9 mouse cellular contexts compared by ENCODE assay signal in genomic region chr7:16297616-16298015, GRCm38 (mm10). TPM values are rescaled to one million over a fixed set of nuclear protein-coding genes. Genes with fewer than 3 reads are reported as not detected.
DNase-seq lines count a peak whose midpoint lies in the region; ATAC-seq lines count a peak whose summit lies in the region.
"Had no signal": no experiment of that assay in that cellular context is flagged by ENCODE, and none has a peak within 500 bp of the region (broad histone marks: within the 10 kb centered on the region; RNA-seq: fewer than 3 reads in every experiment).

No protein-coding gene starts in this region.

- H3K27ac ChIP-seq in hindbrain, embryonic 10.5 days, result no peak overlapping the region; the same call in 1 of the 2 replicates
- no peak overlapping the region for H3K27ac ChIP-seq in hindbrain, embryonic 12.5 days
- peak overlapping the region; percentile 2; the same call in 1 of the 2 replicates for H3K27ac ChIP-seq in midbrain, embryonic 12.5 days (replicated peaks)
- no peak overlapping the region for H3K27ac ChIP-seq in midbrain, embryonic 16.5 days (ENCODE audit: low read length)
- no peak overlapping the region for H3K27ac ChIP-seq in hindbrain, embryonic 15.5 days (replicated peaks)
- peak overlapping the region; percentile 78 for H3K27ac ChIP-seq in neural tube, embryonic 15.5 days (replicated peaks)

- WGBS in hindbrain, embryonic 10.5 days, result 74% methylated on average over 2 of the region's 2 CpGs
- WGBS in hindbrain, embryonic 12.5 days, result 65% methylated on average over 2 of the region's 2 CpGs
- WGBS in midbrain, embryonic 12.5 days, result 73% methylated on average over 2 of the region's 2 CpGs
- 80% methylated on average over 2 of the region's 2 CpGs for WGBS in midbrain, embryonic 16.5 days
- WGBS in hindbrain, embryonic 15.5 days, result 71% methylated on average over 2 of the region's 2 CpGs
- 63% methylated on average over 2 of the region's 2 CpGs for WGBS in neural tube, embryonic 15.5 days

- no peaks in the 10 kb centered on the region for H3K9me3 ChIP-seq in hindbrain, embryonic 10.5 days
- no peaks in the 10 kb centered on the region for H3K9me3 ChIP-seq in hindbrain, embryonic 12.5 days (replicated peaks)
- H3K9me3 ChIP-seq in midbrain, embryonic 12.5 days, result no peaks in the 10 kb centered on the region
- no peaks in the 10 kb centered on the region for H3K9me3 ChIP-seq in midbrain, embryonic 16.5 days (replicated peaks; ENCODE audit: control insufficient read depth, low read length, poor library complexity, severe bottlenecking)
- no peaks in the 10 kb centered on the region for H3K9me3 ChIP-seq in hindbrain, embryonic 15.5 days
- H3K9me3 ChIP-seq in neural tube, embryonic 15.5 days (replicated peaks), result no peaks in the 10 kb centered on the region
- H3K9me3 ChIP-seq: forebrain, embryonic 15.5 days had no signal

- H3K36me3 ChIP-seq in hindbrain, embryonic 10.5 days, result no peaks in the 10 kb centered on the region
- H3K36me3 ChIP-seq in hindbrain, embryonic 12.5 days, result no peaks in the 10 kb centered on the region
- H3K36me3 ChIP-seq in midbrain, embryonic 12.5 days, result no peaks in the 10 kb centered on the region
- no peaks in the 10 kb centered on the region for H3K36me3 ChIP-seq in midbrain, embryonic 16.5 days (ENCODE audit: control insufficient read depth, insufficient read depth, low read length)
- no peaks in the 10 kb centered on the region for H3K36me3 ChIP-seq in hindbrain, embryonic 15.5 days
- H3K36me3 ChIP-seq in neural tube, embryonic 15.5 days, result no peaks in the 10 kb centered on the region
- H3K36me3 ChIP-seq: forebrain, embryonic 15.5 days had no signal

- no peak overlapping the region for H3K9ac ChIP-seq in hindbrain, embryonic 12.5 days
- H3K9ac ChIP-seq in midbrain, embryonic 12.5 days (replicated peaks), result no peak overlapping the region
- H3K9ac ChIP-seq in midbrain, embryonic 16.5 days (ENCODE audit: low read depth, low read length), result no peak overlapping the region
- no peak overlapping the region; the same call in 1 of the 2 replicates for H3K9ac ChIP-seq in hindbrain, embryonic 15.5 days
- no peak overlapping the region for H3K9ac ChIP-seq in neural tube, embryonic 15.5 days (replicated peaks)

- no peak for DNase-seq in hindbrain, embryonic 10.5 days (ENCODE audit: low spot score)
- no peak for DNase-seq in urinary bladder, postnatal 14 days (ENCODE audit: low spot score)
- DNase-seq: lung, postnatal 4 days had no signal

- no peak for ATAC-seq in hindbrain, embryonic 12.5 days (ENCODE audit: low FRiP score)
- ATAC-seq in midbrain, embryonic 12.5 days (ENCODE audit: low FRiP score, low read depth), result no peak
- no peak for ATAC-seq in midbrain, embryonic 16.5 days
- no peak for ATAC-seq in hindbrain, embryonic 15.5 days (ENCODE audit: low FRiP score, low read depth)
- ATAC-seq in neural tube, embryonic 15.5 days (ENCODE audit: low FRiP score), result no peak
- ATAC-seq: forebrain, embryonic 15.5 days had no signal

- H3K4me2 ChIP-seq in hindbrain, embryonic 12.5 days (replicated peaks), result no peak overlapping the region
- H3K4me2 ChIP-seq in midbrain, embryonic 12.5 days (replicated peaks), result no peak overlapping the region
- no peak overlapping the region for H3K4me2 ChIP-seq in midbrain, embryonic 16.5 days (ENCODE audit: low read length)
- H3K4me2 ChIP-seq in hindbrain, embryonic 15.5 days, result peak overlapping the region; percentile 96
- H3K4me2 ChIP-seq in neural tube, embryonic 15.5 days, result peak overlapping the region; percentile 97; the same call in 1 of the 2 replicates

- peak overlapping the region; percentile 53; the same call in 1 of the 2 replicates for H3K4me3 ChIP-seq in hindbrain, embryonic 10.5 days
- no peak overlapping the region for H3K4me3 ChIP-seq in hindbrain, embryonic 12.5 days
- H3K4me3 ChIP-seq in midbrain, embryonic 12.5 days, result no peak overlapping the region
- no peak overlapping the region for H3K4me3 ChIP-seq in midbrain, embryonic 16.5 days (ENCODE audit: low read depth, low read length)
- H3K4me3 ChIP-seq in hindbrain, embryonic 15.5 days, result no peak overlapping the region
- no peak overlapping the region for H3K4me3 ChIP-seq in neural tube, embryonic 15.5 days (replicated peaks)

- H3K27me3 ChIP-seq in hindbrain, embryonic 10.5 days (ENCODE audit: insufficient read depth, poor library complexity, severe bottlenecking), result peaks cover 12% of the 10 kb centered on the region
- H3K27me3 ChIP-seq in hindbrain, embryonic 12.5 days, result no peaks in the 10 kb centered on the region
- peaks cover 18% of the 10 kb centered on the region; the same call in 1 of the 2 replicates for H3K27me3 ChIP-seq in midbrain, embryonic 12.5 days
- no peaks in the 10 kb centered on the region for H3K27me3 ChIP-seq in midbrain, embryonic 16.5 days (ENCODE audit: control insufficient read depth, insufficient read depth, low read depth, low read length)
- H3K27me3 ChIP-seq in hindbrain, embryonic 15.5 days, result no peaks in the 10 kb centered on the region
- H3K27me3 ChIP-seq in neural tube, embryonic 15.5 days (replicated peaks), result no peaks in the 10 kb centered on the region
- H3K27me3 ChIP-seq: forebrain, embryonic 15.5 days had no signal

- H3K4me1 ChIP-seq in hindbrain, embryonic 10.5 days (replicated peaks), result peaks cover 46% of the 10 kb centered on the region
- H3K4me1 ChIP-seq in hindbrain, embryonic 12.5 days, result peaks cover 31% of the 10 kb centered on the region
- H3K4me1 ChIP-seq in midbrain, embryonic 12.5 days, result peaks cover 36% of the 10 kb centered on the region
- peaks cover 38% of the 10 kb centered on the region for H3K4me1 ChIP-seq in midbrain, embryonic 16.5 days (ENCODE audit: control insufficient read depth, insufficient read depth, low read length)
- H3K4me1 ChIP-seq in hindbrain, embryonic 15.5 days (replicated peaks), result peaks cover 46% of the 10 kb centered on the region
- peaks cover 48% of the 10 kb centered on the region for H3K4me1 ChIP-seq in neural tube, embryonic 15.5 days

RNA-seq across cellular contexts. Expression of gene Bbc3, which starts 10.6 kb away (rescaled TPM):
- 17.6 and 19.1 TPM in 2 replicates for polyA plus RNA-seq in hindbrain, embryonic 10.5 days (2016; fragmentation: Nextera tagmentation; extraction: Ambion mirVana)
- 20.0 and 21.1 TPM in 2 replicates for polyA plus RNA-seq in hindbrain, embryonic 12.5 days (2016; fragmentation: Nextera tagmentation; extraction: Ambion mirVana)
- polyA plus RNA-seq in midbrain, embryonic 12.5 days (2016; fragmentation: Nextera tagmentation; extraction: Ambion mirVana), result 17.3 and 18.9 TPM in 2 replicates
- polyA plus RNA-seq in midbrain, embryonic 16.5 days (2015; fragmentation: Nextera tagmentation; extraction: Ambion mirVana), result 30.0 and 31.3 TPM in 2 replicates
- polyA plus RNA-seq in hindbrain, embryonic 15.5 days (2015; fragmentation: Nextera tagmentation; extraction: Ambion mirVana), result 28.9 and 31.7 TPM in 2 replicates
- polyA plus RNA-seq in neural tube, embryonic 15.5 days (2015; fragmentation: Nextera tagmentation; extraction: Ambion mirVana), result 25.4 and 27.5 TPM in 2 replicates

RNA-seq across cellular contexts. Expression of gene Ccdc9, which starts 11.0 kb away (rescaled TPM):
- 32.2 and 37.4 TPM in 2 replicates for polyA plus RNA-seq in hindbrain, embryonic 10.5 days (2016; fragmentation: Nextera tagmentation; extraction: Ambion mirVana)
- 43.4 and 46.7 TPM in 2 replicates for polyA plus RNA-seq in hindbrain, embryonic 12.5 days (2016; fragmentation: Nextera tagmentation; extraction: Ambion mirVana)
- 43.2 and 48.8 TPM in 2 replicates for polyA plus RNA-seq in midbrain, embryonic 12.5 days (2016; fragmentation: Nextera tagmentation; extraction: Ambion mirVana)
- 22.1 and 25.4 TPM in 2 replicates for polyA plus RNA-seq in midbrain, embryonic 16.5 days (2015; fragmentation: Nextera tagmentation; extraction: Ambion mirVana)
- 29.3 and 29.6 TPM in 2 replicates for polyA plus RNA-seq in hindbrain, embryonic 15.5 days (2015; fragmentation: Nextera tagmentation; extraction: Ambion mirVana)
- 23.3 and 24.5 TPM in 2 replicates for polyA plus RNA-seq in neural tube, embryonic 15.5 days (2015; fragmentation: Nextera tagmentation; extraction: Ambion mirVana)

RNA-seq across cellular contexts. Expression of gene Inafm1, which starts 24.2 kb away (rescaled TPM):
- polyA plus RNA-seq in hindbrain, embryonic 10.5 days (2016; fragmentation: Nextera tagmentation; extraction: Ambion mirVana), result 7.7 and 13.0 TPM in 2 replicates
- polyA plus RNA-seq in hindbrain, embryonic 12.5 days (2016; fragmentation: Nextera tagmentation; extraction: Ambion mirVana), result 23.3 and 25.4 TPM in 2 replicates
- 20.5 and 20.6 TPM in 2 replicates for polyA plus RNA-seq in midbrain, embryonic 12.5 days (2016; fragmentation: Nextera tagmentation; extraction: Ambion mirVana)
- polyA plus RNA-seq in midbrain, embryonic 16.5 days (2015; fragmentation: Nextera tagmentation; extraction: Ambion mirVana), result 44.5 and 49.3 TPM in 2 replicates
- 52.2 and 58.4 TPM in 2 replicates for polyA plus RNA-seq in hindbrain, embryonic 15.5 days (2015; fragmentation: Nextera tagmentation; extraction: Ambion mirVana)
- 56.4 and 66.4 TPM in 2 replicates for polyA plus RNA-seq in neural tube, embryonic 15.5 days (2015; fragmentation: Nextera tagmentation; extraction: Ambion mirVana)

RNA-seq across cellular contexts. Expression of gene C5ar1, which starts 38.3 kb away (rescaled TPM):
- polyA plus RNA-seq in hindbrain, embryonic 10.5 days (2016; fragmentation: Nextera tagmentation; extraction: Ambion mirVana), result 0.96 and 0.97 TPM in 2 replicates
- polyA plus RNA-seq in hindbrain, embryonic 12.5 days (2016; fragmentation: Nextera tagmentation; extraction: Ambion mirVana), result 0.79 and 2.0 TPM in 2 replicates
- 1.3 and 1.5 TPM in 2 replicates for polyA plus RNA-seq in midbrain, embryonic 12.5 days (2016; fragmentation: Nextera tagmentation; extraction: Ambion mirVana)
- 1.2 and 1.5 TPM in 2 replicates for polyA plus RNA-seq in midbrain, embryonic 16.5 days (2015; fragmentation: Nextera tagmentation; extraction: Ambion mirVana)
- polyA plus RNA-seq in hindbrain, embryonic 15.5 days (2015; fragmentation: Nextera tagmentation; extraction: Ambion mirVana), result 2.2 and 2.7 TPM in 2 replicates
- 1.7 and 2.7 TPM in 2 replicates for polyA plus RNA-seq in neural tube, embryonic 15.5 days (2015; fragmentation: Nextera tagmentation; extraction: Ambion mirVana)

RNA-seq across cellular contexts. Expression of gene C5ar2, which starts 53.7 kb away (rescaled TPM):
- polyA plus RNA-seq in hindbrain, embryonic 10.5 days (2016; fragmentation: Nextera tagmentation; extraction: Ambion mirVana), result 0.05 TPM in 1 of 2 replicates, not detected in the other
- polyA plus RNA-seq in hindbrain, embryonic 12.5 days (2016; fragmentation: Nextera tagmentation; extraction: Ambion mirVana), result not detected in 2 replicates
- 0.11 TPM in 1 of 2 replicates, not detected in the other for polyA plus RNA-seq in midbrain, embryonic 12.5 days (2016; fragmentation: Nextera tagmentation; extraction: Ambion mirVana)
- polyA plus RNA-seq in midbrain, embryonic 16.5 days (2015; fragmentation: Nextera tagmentation; extraction: Ambion mirVana), result 0.06 and 0.14 TPM in 2 replicates
- polyA plus RNA-seq in hindbrain, embryonic 15.5 days (2015; fragmentation: Nextera tagmentation; extraction: Ambion mirVana), result 0.10 and 0.14 TPM in 2 replicates
- polyA plus RNA-seq in neural tube, embryonic 15.5 days (2015; fragmentation: Nextera tagmentation; extraction: Ambion mirVana), result 0.10 and 0.22 TPM in 2 replicates
- polyA plus RNA-seq: forebrain, embryonic 15.5 days had no signal

Comparison
In these comparisons a context has a peak if more than half of its experiments do, and no peak if none do; other contexts are left out.
1. H3K27ac ChIP-seq: peak in midbrain, embryonic 12.5 days (single experiment) and neural tube, embryonic 15.5 days (single experiment); none in hindbrain, embryonic 10.5 days (single experiment), hindbrain, embryonic 12.5 days (single experiment), midbrain, embryonic 16.5 days (single experiment) and hindbrain, embryonic 15.5 days (single experiment).
2. H3K4me2 ChIP-seq: peak in hindbrain, embryonic 15.5 days (single experiment) and neural tube, embryonic 15.5 days (single experiment); none in hindbrain, embryonic 12.5 days (single experiment), midbrain, embryonic 12.5 days (single experiment) and midbrain, embryonic 16.5 days (single experiment).